Mouse (Mus musculus) cortical plate, adult 2 months (tissue): ENCODE data around the gene Rere.

Experiments used
- CTCF ChIP-seq: fragments of 200-500 bp; IDR thresholded peaks from 2 replicates; pipeline ENCODE4 v1.5.1; 2011; ENCODE audit warnings: mild to moderate bottlenecking, control low read depth, low read length; ENCODE audit not compliant: insufficient read depth; ENCODE audit errors: extremely low read depth
- POLR2A ChIP-seq: fragments of 200-500 bp; IDR thresholded peaks from 2 replicates; pipeline ENCODE4 v1.6.1; 2011; ENCODE audit warnings: mild to moderate bottlenecking, low read length, control low read depth; ENCODE audit not compliant: insufficient read depth; ENCODE audit errors: extremely low read depth

DNA sequence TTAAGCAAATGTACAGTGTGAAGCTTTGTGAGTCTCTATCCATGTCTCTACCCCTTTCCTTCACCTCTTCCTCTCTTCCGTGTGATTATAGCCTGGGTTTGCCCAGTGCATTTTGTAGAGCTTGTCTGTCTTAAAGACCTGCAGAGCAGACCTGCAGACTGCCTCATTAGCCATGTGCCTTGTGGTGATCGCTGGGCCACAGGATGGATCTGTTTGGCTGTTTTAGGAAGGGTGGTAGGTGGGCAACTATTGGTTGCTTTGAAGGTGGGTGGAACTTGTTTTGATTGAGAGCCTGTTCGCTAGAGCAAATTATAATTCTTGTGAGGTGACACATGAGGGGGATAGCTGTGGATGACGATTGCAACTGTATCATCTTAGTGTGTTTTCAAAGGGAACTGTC lies 207.3 kb downstream of the Rere start:
- no peak for TF ChIP-seq POLR2A
- no peak for TF ChIP-seq CTCF
